In genomic region chr5:120652915-120653701, GRCm38 (mm10) we compare ENCODE assay signal across 20 mouse cellular contexts. TPM values are rescaled to one million over a fixed set of nuclear protein-coding genes. Genes with fewer than 3 reads are reported as not detected.
DNase-seq lines count a peak whose midpoint lies in the region; ATAC-seq and TF ChIP-seq lines count a peak whose summit lies in the region.
"Had no signal": no experiment of that assay in that cellular context is flagged by ENCODE, and none has a peak within 500 bp of the region (broad histone marks: within the 10 kb centered on the region; RNA-seq: fewer than 3 reads in every experiment).

No protein-coding gene starts in this region.

- H3K36me3 ChIP-seq in forebrain, postnatal 0 days (ENCODE audit: insufficient read depth) = no peaks in the 10 kb centered on the region
- H3K36me3 ChIP-seq: liver, embryonic 13.5 days; midbrain, embryonic 10.5 days had no signal

- 0 out of 2 replicates have a peak, but pooled peaks have one; percentile 14 for ATAC-seq in frontal cortex, adult (ENCODE audit: low TSS enrichment)
- ATAC-seq in forebrain, postnatal 0 days = no peak
- ATAC-seq: intestine, postnatal 0 days; lung, postnatal 0 days; Patski had no signal

- no peaks in the 10 kb centered on the region for H3K9me3 ChIP-seq in forebrain, postnatal 0 days (ENCODE audit: low read length)
- H3K9me3 ChIP-seq: liver, embryonic 13.5 days; midbrain, embryonic 10.5 days had no signal

- H3K4me1 ChIP-seq in forebrain, postnatal 0 days (ENCODE audit: insufficient read depth) = peaks cover 10% of the 10 kb centered on the region; the same call in 1 of the 2 replicates

- H3K27me3 ChIP-seq in forebrain, postnatal 0 days (ENCODE audit: insufficient read depth, low read length) = peaks cover 15% of the 10 kb centered on the region
- H3K27me3 ChIP-seq: Patski had no signal

- no peak overlapping the region for H3K4me2 ChIP-seq in forebrain, postnatal 0 days (ENCODE audit: low read depth)
- H3K4me2 ChIP-seq: hindbrain, embryonic 14.5 days; liver, embryonic 13.5 days had no signal

- DNase-seq in frontal cortex, postnatal 25 days (ENCODE audit: low spot score in 2 of 2) = no peak
- peak; percentile 48 for DNase-seq in right cerebral cortex, adult 18-20 months
- no peak for DNase-seq in right cerebral cortex, postnatal 25 days
- DNase-seq in forebrain, postnatal 0 days = peak; percentile 49
- DNase-seq in embryo, embryonic 10 days (ENCODE audit: low spot score) = no peak
- no peak for DNase-seq in lung, postnatal 36 days
- DNase-seq: gastrocnemius, postnatal 10 days; heart, postnatal 10 days; kidney, postnatal 10 days; liver, embryonic 13.5 days; thymus, adult 2 months had no signal

- TF ChIP-seq CTCF in forebrain, postnatal 0 days (IDR thresholded peaks at IDR 0.05; ENCODE audit: low read depth) = no peak

- 0 out of 2 replicates have a peak overlapping the region, but pooled peaks have one; percentile 9 for H3K27ac ChIP-seq in forebrain, postnatal 0 days (ENCODE audit: low read depth, low read length)
- H3K27ac ChIP-seq: hindbrain, embryonic 14.5 days; liver, embryonic 13.5 days; midbrain, embryonic 10.5 days had no signal

- WGBS in forebrain, postnatal 0 days = 67% methylated on average over 28 of the region's 28 CpGs

- no peak overlapping the region for H3K4me3 ChIP-seq in forebrain, postnatal 0 days (ENCODE audit: low read depth, low read length)
- H3K4me3 ChIP-seq: liver, embryonic 13.5 days; midbrain, embryonic 10.5 days had no signal

- H3K9ac ChIP-seq in forebrain, postnatal 0 days = no peak overlapping the region
- H3K9ac ChIP-seq: hindbrain, embryonic 14.5 days; liver, embryonic 13.5 days had no signal

RNA-seq across cellular contexts. Expression of gene Rasal1, which starts 4.5 kb away (rescaled TPM):
- total RNA-seq in forebrain, postnatal 0 days (2014; rRNA removed) = 25.9 and 36.8 TPM in 2 replicates
- 14.0 and 20.0 TPM in 2 replicates for polyA plus RNA-seq in forebrain, postnatal 0 days (2015; fragmentation: Nextera tagmentation; extraction: Ambion mirVana)
- polyA plus RNA-seq: lung, postnatal 0 days had no signal

RNA-seq across cellular contexts. Expression of gene Cfap73, which starts 19.1 kb away (rescaled TPM):
- 1.9 and 2.1 TPM in 2 replicates for total RNA-seq in forebrain, postnatal 0 days (2014; rRNA removed)
- polyA plus RNA-seq in forebrain, postnatal 0 days (2015; fragmentation: Nextera tagmentation; extraction: Ambion mirVana) = 0.68 and 1.2 TPM in 2 replicates
- total RNA-seq: gastrocnemius, postnatal 10 days; heart, adult 8-10 months; heart, postnatal 10 days had no signal
- polyA plus RNA-seq: embryonic facial prominence, embryonic 11.5 days; intestine, postnatal 0 days; liver, embryonic 13.5 days; midbrain, embryonic 10.5 days; small intestine, adult 2 months had no signal

RNA-seq across cellular contexts. Expression of gene Ddx54, which starts 40.6 kb away (rescaled TPM):
- total RNA-seq in forebrain, postnatal 0 days (2014; rRNA removed) = 43.9 and 46.0 TPM in 2 replicates
- 35.5 and 40.0 TPM in 2 replicates for polyA plus RNA-seq in forebrain, postnatal 0 days (2015; fragmentation: Nextera tagmentation; extraction: Ambion mirVana)

RNA-seq across cellular contexts. Expression of gene Rita1, which starts 40.7 kb away (rescaled TPM):
- total RNA-seq in forebrain, postnatal 0 days (2014; rRNA removed) = 24.1 and 36.5 TPM in 2 replicates
- polyA plus RNA-seq in forebrain, postnatal 0 days (2015; fragmentation: Nextera tagmentation; extraction: Ambion mirVana) = 28.6 and 31.8 TPM in 2 replicates

RNA-seq across cellular contexts. Expression of gene Dtx1, which starts 58.6 kb away (rescaled TPM):
- 154 and 193 TPM in 2 replicates for total RNA-seq in forebrain, postnatal 0 days (2014; rRNA removed)
- 59.4 and 65.2 TPM in 2 replicates for polyA plus RNA-seq in forebrain, postnatal 0 days (2015; fragmentation: Nextera tagmentation; extraction: Ambion mirVana)

Comparison
In these comparisons a context has a peak if more than half of its experiments do, and no peak if none do; other contexts are left out.
1. DNase-seq: peak in right cerebral cortex, adult 18-20 months (single experiment) and forebrain, postnatal 0 days (single experiment); none in frontal cortex, postnatal 25 days (0 of 2), right cerebral cortex, postnatal 25 days (single experiment), embryo, embryonic 10 days (single experiment) and lung, postnatal 36 days (single experiment).